Mouse (Mus musculus) heart, adult 2 months (tissue): Measurements from ENCODE around the gene Vps72.

ENCODE experiments used
- CTCF ChIP-seq: fragments of 200-600 bp; IDR thresholded peaks from 2 replicates; pipeline ENCODE4 v1.8.1; 2022; ENCODE audit warnings: antibody characterized with exemption, mild to moderate bottlenecking, moderate library complexity
- POLR2A ChIP-seq: fragments of 200-500 bp; IDR thresholded peaks from 2 replicates; pipeline ENCODE4 v1.6.1; 2011; ENCODE audit warnings: mild to moderate bottlenecking, low read depth, low read length, control low read depth; ENCODE audit not compliant: insufficient read depth

DNA sequence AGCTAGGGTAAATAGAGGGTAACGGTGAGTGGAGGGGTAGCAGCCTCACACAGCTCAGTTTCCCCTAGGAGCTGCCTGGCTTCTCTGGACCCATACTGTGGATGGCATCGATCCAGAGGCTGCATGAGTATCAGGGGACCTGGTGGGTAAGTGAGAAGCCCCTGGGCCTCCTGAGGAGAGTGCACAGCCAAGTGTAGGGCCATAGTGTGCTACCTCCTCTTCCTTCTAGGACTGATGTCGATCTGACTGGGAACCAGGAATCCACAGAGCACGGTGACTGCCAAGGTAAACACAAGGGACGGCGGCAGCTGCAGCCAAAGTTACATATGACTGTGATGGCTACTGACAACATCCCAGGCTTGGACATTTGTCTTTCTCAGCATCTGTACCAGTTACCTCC is 60.3 kb downstream of the Vps72 start:
- no peak for TF ChIP-seq POLR2A
- no peak for TF ChIP-seq CTCF
